Mouse (Mus musculus): ENCODE results near the gene Cldn5.

The Cldn5 gene

DNA sequence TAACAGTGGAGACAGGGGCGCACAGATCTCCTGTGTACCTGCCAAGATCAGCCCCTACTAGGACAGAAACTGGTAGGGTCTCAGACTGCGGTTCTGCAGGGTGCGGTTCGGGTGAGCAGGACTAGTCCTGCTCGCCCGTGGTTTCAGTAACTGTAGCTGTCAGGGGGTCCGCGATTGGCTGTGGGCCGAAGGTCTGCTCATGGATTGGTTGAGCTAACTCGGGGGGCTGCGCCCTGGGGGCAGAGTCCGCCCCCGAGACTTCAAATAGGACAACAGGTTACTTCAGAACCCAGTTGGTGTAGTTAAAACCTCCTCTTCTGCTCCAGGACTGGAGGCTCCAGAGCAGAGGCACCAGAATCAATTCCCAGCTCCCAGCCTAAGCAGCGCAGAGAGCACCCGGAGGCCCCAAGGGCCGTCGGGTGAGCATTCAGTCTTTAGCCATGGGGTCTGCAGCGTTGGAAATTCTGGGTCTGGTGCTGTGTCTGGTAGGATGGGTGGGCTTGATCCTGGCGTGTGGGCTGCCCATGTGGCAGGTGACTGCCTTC is at the start of gene Cldn5:
Gene Cldn5 (plus strand): TSS at position 292 of the 545 bp plus-strand sequence.
- DNase-seq (ENCODE audit: inconsistent age in 2 of 2, low spot score in 1 of 2): peak; percentile 23 to 43

DNA sequence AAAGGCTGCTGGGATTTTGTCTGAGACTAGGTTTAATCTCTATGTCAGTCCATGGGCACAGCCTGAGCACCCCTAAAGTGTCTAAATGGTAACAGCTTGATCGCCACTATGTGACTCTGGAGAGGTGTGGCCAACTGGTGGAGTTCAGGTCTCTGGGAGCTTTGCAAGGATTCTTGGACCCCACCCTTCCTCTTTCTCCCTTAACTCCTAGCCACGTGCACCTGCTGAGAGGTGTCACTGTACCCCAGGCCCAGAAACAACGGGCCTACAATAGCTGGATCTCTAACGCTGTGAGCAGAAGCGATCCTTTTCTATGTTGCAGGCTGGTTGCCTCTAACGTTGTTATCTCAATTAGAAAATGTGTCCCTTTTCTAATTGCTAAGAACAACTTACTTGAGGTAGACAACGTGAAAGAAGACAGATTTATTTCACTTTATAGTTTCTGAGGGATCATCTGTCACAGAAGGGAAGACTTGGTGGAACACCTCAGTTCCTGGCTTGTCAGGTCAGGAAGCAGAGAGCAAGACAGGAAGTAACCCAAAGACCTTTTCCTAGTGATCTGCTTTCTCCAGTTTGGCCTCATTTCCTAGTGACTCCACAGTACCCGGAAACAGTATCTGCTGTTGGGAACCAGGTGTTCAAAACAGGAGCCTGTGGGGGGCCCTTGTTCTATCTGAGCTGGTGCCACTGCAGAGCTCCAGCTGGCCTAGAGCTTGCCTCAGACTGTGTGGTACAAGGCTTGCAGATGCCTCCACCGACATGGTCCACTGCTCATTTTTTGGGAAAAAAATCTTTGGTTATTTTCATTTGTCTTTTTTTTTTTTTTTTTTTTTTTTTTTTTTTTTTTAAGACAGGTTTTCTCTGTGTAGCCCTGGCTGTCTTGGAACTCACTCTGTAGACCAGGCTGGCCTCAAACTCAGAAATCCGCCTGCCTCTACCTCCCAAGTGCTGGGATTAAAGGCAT is 48.8 kb upstream of the Cldn5 start:
- peak in 1 of 2 experiments; percentile 22 for DNase-seq (ENCODE audit: inconsistent age in 2 of 2, low spot score in 1 of 2)

DNA sequence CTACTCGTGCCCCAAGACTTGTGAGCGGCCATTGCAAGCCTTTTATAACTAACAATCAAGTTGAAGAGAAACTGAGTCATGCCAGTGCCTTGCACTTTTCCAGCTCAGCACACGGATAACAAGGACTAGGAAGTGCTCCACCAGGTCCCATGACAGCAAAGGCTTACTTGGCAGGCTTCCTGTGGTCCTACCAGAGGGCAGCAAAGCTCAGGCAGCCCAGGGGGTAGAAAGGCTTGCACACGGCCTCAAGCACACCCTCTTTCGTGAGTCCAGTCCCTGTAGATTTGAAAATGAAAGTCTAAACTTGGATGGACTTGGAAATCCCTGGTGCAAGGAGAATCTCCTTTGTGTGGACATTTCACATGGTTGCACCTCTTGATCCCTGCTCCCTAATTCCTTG is 47.5 kb upstream of the Cldn5 start:
- DNase-seq (ENCODE audit: inconsistent age in 2 of 2, low spot score in 1 of 2): no peak

DNA sequence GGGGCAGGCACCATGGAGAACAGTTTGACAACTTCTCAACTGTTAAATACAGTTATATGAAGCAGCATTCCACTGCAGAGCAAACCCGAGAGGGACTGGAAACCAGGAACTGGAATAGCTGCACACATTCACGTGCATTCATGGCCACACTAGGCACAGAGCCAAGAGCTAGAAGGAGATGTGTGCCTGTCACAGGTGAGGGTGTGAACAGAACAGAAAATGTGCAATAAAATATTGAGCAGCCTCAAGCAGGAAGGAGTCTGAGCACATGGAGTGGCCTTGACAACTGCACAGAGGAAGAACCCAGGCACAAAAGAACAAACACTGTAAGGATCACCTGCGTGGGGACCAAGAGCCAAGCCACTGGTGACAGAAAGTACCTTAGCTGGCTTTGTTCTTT is 46.0 kb upstream of the Cldn5 start:
- no peak for DNase-seq (ENCODE audit: inconsistent age in 2 of 2, low spot score in 1 of 2)

DNA sequence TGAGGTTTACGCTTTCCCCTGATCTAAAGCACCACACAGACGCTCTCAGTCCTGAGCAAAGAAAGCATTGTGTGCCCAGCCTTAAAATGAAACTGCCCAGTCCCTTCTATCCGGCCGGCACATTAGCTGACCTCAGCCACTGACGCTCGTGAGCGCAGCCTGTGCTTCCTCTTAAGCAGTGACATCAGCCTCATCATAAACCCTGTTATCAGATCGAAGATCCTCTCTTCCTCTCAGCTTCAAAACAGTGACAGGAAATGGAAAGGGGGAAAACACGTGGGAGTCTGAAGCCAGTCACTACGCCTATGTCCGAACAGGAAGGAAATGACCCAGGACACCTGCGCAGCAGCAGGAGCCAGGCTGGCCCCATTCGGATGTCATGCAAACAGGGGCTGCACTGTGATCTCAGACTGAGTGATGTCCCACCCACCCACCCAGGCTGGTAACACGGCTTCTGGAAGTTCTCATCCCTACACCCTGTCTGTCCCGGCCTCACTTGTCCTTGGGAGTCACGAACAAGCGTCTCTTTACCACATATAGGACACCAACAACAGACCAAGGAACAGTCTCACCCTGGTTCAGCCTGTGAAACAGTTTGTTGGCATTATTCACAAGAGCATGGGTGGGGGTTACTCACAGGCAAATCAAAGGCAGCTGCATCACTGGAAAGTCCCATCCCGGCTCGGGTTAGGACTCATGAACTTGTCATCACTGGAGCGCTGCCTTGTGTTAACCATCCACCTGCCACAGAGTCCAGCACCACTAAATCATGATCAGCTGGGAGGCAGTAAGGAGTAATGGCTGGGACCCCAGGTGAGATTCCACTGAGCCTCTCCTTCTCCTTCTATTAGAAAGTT is 43.3 kb upstream of the Cldn5 start:
- DNase-seq (ENCODE audit: inconsistent age in 2 of 2, low spot score in 1 of 2): peak; percentile 45 to 66

DNA sequence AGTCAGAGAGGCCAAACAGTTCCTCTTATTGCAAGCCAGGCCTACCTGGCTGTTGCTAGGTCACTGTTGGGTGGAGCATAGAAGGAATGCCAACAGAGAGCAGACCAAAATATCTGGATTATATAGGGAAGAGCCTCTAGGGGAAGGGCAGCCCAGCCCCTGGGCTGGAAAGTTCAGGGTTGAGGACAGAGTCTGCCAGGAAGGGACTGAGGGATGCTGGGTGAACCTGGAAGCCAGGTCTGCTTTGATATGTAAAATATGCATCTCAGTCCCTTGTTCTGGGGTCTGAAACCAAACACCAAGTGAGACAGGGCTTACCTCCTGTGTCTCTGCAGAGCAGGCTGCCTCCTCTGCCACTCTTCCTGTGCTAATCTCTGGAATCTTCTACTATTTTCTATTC is 38.3 kb upstream of the Cldn5 start:
- DNase-seq (ENCODE audit: inconsistent age in 2 of 2, low spot score in 1 of 2): no peak

DNA sequence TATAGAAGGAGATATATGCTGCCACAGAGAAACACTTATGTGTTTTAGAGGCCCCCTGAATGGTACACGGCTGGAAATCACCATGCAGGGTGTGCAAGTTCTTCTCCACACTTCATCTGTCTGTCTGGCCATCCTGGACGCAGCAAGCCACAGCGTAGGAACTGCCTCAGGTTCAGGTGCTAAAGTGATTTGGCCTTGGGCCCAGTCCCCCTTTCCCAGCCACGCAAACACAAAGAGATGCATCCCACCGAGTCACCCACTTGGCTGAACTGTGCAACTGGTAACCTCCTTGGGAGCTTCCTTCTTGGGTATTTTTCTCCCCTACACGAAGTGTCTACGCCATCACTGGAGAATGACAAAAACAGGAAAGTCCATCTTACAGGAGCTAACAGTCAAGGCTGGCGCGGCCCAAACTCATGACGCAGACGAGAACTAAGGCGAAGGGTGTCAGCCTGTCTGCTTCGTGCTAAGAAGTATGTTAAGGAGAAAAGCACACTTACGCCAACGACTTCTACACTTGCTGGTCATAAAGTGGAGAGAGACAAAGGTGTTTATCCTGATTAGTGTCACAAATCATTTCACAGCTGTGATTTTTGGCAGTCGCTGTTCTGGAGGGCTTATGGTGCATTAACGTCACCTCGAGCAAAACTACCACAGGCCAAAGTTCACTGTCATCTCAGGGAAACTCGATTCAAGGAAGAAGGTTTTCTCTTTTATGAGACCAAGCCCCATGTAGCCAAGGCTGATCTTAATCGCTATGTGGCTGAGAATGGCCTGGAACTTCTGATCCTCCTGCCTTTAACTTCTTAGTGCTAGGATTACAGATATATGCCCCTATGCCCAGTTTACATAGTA is 30.2 kb upstream of the Cldn5 start:
- no peak for DNase-seq (ENCODE audit: inconsistent age in 2 of 2, low spot score in 1 of 2)

DNA sequence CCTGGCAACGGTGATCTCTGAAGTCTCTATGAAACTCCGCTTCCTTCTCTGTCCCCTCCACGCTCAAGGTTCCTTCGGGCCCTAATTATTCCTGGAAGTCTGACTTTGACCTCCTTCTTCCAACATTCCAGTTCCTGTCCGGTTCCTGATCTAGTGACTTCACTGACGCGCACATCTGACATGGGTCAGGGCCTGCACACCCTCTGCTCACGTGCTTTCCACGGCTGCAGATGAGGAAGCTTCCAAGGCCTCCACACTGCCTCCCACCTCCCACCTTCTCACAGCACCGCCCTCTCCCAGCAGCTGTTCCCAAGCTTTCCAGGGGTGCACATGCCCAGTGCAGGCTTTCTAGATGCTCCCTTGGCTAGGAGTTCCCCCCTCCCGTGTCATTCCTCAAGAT is 25.5 kb upstream of the Cldn5 start:
- DNase-seq (ENCODE audit: inconsistent age in 2 of 2, low spot score in 1 of 2): no peak

DNA sequence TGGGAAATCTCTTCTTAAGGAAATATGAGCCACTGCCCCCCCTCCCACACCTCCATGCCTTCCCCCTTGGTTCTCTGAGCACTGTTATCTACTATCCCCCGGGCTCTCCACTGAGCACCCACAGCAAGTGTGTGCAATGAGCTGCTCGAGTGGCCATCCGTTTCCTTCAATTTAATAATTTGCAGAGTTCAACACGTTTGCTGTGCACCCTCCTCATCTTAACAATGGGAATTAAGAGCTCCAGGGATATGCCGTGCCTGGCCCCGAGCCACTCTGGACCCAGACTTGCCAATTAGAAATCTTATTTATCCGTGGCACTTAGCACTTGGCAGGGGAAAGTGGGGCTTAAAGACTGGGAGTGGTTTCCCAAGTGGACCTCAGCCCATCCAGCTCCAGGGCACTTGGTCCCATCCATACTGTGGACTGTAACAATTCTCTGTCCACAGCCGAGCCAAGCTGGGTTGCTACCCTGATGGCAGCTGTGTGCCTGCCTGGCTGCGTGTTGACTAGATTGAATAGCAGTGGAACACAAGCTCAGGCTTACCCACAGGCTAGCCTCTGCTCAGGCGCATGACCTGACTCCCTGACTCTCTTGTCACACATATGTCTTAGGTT is 24.7 kb upstream of the Cldn5 start:
- no peak for DNase-seq (ENCODE audit: inconsistent age in 2 of 2, low spot score in 1 of 2)

DNA sequence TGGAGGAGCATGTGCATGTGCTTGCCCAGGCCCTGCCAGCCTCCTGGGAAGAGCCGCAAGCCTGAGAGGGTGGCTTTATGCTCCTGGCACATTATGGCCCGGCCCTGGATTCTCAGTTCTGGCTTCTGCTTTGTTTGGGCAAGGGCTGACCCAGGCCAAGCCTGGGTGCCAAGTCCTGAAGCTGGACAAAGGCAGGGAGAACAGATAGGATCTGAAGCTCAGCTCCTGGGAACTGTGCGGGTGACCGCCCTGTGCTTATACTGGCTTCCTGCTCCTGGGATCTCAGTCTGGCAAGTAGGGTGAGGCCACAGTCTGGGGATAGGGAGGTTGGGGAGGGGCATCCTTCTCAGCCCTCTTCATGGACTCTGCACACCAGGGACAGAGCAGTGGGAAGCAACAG is 14.9 kb upstream of the Cldn5 start:
- DNase-seq (ENCODE audit: inconsistent age in 2 of 2, low spot score in 1 of 2): no peak

DNA sequence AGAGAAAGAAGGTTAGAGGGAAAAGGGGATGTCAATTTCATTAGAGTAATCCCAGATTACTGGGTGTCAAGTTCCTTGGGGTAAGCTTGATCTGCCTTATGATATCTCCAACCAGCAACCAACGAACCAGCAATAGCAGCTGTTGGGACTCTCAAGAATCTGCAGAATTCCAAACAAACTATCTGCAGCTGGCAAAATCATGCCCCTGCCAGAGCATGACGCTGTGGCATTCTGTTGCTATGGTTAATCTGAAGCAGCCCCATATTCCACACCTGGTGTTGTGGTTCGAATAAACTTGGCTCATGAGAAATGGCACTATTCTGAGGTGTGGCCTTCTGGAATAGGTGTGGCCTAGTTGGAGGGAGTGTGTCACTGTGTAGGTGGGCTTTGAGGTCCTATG is 13.7 kb upstream of the Cldn5 start:
- no peak for DNase-seq (ENCODE audit: inconsistent age in 2 of 2, low spot score in 1 of 2)

DNA sequence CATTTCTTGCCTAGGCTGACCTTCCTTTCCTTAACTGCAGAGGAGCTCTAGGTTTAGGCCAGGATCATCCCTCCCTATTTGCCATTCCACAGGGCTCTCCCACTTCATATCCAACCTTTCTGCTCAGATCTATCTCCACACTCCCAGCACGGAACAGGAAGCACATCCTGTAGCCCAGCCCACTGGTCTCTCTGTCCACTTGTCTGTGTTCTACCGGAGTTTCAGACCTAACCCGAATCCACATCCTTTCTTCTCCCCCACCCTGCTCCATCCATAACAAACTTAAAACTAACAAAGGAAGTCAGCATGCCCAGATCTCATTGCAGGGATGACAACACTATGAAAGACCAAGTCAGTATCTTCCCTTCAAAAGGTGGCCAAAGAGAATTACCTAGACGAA is 10.3 kb upstream of the Cldn5 start:
- no peak for DNase-seq (ENCODE audit: inconsistent age in 2 of 2, low spot score in 1 of 2)

DNA sequence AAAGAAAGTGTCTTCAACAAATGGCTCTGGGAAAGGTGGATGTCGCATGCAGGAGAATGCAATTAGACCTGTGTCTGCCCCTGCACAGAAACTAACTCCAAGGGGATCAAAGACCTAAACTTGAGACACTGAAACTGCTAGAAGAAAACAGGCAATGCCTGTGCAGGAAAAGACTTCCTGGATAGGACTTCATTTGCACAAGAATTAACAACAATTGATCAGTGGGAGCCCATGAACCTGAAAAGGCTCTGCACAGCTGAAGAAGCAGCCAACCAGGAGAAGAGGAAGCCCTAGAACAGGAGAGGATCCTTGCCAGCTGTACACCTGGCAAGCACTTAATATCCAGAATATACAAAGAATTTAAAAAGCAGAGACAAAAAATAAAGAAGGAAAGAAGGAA is 7.1 kb upstream of the Cldn5 start:
- no peak for DNase-seq (ENCODE audit: inconsistent age in 2 of 2, low spot score in 1 of 2)

DNA sequence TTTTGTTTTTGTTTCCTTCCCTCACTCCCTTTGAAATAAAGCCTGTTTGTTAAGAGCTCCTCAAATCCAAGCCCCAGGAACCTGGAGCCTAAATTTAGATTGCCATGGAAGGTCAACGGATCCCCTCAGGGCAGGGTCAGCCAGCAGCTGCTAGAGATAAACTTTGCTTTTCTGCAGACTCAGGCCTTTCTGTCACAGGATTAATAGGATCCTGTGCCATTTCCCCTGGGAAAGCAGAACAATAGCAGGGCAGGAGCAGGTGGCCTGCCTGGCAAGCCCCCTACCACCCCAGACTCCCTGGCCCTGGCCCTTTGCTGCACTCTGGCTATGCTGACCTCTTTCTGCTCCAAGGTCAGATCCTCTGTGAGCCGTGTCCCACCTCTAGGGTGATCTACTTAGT is 2.7 kb upstream of the Cldn5 start:
- peak in 1 of 2 experiments; percentile 47 for DNase-seq (ENCODE audit: inconsistent age in 2 of 2, low spot score in 1 of 2)

DNA sequence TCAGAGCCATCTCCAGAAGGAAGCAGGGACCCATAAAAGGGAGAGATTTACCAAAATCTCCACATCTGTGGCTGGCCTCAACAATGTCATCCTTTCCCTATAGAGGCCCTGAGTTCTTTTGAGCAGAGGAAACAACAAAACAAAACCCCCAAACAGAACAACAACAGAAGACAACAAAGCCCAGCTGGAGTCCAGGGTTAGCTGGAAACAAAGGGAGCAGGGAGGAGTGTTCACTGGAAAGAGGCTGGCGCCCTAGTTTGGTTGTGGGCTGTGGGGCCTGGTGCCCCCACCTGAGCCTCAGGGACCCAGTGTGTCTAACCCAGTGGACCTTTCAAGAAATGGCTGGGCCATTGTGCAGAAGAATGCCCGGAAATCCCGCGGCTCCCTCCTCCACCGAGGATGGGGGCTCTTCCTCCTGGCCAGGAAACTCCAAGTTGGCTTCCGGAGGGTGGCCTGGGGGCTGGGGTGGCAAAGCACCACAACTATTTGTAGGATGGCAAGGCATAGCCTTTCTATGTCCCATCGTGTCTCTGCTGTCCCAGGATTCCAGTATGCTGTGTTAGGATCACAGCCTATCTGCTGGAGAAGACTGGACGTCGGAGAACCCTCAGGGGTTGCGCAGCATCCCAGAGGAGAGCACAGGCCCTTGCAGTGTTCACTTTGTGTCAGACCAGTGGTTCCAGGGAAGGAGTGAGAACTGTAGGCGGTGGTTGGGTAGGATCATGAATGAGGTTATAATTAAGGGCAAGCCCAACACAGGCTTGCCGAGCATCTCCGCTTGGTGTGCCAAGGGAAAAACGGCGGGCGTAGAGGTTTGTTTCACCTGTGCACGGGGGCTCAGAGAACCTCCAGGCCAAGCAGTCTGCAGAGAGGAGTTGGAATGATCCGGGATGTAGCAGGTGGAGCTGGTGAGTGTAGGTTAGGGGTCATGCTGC is 759 bp upstream of the Cldn5 start:
- peak in 1 of 2 experiments; percentile 45 for DNase-seq (ENCODE audit: inconsistent age in 2 of 2, low spot score in 1 of 2)

DNA sequence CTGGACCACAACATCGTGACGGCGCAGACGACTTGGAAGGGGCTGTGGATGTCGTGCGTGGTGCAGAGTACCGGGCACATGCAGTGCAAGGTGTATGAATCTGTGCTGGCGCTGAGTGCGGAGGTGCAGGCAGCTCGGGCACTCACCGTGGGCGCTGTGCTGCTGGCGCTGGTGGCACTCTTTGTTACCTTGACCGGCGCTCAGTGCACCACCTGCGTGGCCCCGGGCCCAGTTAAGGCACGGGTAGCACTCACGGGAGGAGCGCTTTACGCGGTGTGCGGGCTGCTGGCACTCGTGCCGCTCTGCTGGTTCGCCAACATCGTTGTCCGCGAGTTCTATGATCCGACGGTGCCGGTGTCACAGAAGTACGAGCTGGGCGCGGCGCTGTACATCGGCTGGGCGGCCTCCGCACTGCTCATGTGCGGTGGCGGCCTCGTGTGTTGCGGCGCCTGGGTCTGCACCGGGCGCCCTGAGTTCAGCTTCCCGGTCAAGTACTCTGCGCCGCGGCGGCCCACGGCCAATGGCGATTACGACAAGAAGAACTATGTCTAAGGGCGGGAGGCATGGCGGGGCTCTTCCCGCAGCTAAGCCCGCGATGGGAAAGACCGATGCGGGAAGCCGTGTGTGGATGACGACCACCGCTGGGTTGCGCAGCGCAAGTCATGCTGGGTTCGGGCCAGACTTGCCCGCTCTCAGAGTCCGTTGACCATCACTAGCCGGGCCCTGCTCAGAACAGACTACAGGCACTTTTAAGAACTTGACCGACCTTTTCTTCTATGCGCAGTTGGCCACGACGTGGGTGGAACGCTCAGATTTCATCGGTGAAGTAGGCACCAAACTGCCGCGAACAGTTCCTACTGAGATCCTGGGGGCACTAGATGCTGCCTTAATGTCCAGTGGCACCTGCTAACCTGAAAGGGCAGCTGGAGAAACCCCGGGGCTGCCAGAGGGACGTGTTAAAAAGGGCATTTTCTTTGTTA is 744 bp downstream of the Cldn5 start:
- DNase-seq (ENCODE audit: inconsistent age in 2 of 2, low spot score in 1 of 2): peak in 1 of 2 experiments; percentile 62

DNA sequence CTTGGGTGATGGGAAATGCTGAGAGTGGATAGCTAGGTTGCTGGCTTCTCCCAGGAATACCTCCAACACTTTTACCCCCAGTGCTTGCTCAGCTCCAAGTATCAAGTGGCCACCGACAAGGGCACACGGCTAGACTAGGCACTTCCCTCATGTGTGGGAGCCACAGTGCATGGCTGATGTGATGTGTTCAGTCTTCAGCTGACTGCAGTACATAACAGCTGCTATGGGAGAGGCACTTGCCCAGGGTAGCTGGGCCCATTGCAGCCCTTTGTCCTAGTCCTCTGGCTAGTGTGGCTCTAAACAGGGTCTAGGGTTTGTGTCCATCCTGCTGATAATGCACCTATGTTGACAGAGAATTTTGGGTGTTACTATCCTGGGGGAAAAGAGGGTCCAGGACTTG is 1.8 kb downstream of the Cldn5 start:
- peak in 1 of 2 experiments; percentile 17 for DNase-seq (ENCODE audit: inconsistent age in 2 of 2, low spot score in 1 of 2)

DNA sequence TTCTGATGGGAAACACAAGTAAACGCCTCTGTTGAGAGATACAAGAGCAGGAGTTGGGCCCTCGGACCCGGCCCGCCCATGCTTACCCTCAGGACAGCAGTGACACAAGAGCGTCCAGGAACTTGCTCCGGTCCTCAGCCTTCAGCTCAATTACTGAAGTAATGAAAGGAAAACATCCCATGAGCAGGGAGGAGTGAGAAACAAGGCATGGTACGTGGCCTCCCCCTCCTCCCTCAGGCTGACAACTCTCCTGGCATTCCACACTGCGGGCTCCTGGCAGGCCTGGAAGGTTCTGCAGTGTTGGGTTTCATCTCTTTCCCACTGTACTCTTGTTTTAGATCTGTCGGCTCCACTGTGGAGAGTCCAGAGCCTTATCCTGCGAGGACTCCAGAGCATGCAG is 5.2 kb downstream of the Cldn5 start:
- no peak for DNase-seq (ENCODE audit: inconsistent age in 2 of 2, low spot score in 1 of 2)
